Mouse (Mus musculus) kidney, postnatal 0 days (tissue): ENCODE results near the gene Napb. TPM values are rescaled to one million over a fixed set of nuclear protein-coding genes. Genes with fewer than 3 reads are reported as not detected.

Experiments used
- ATAC-seq: fragments of 200-750 bp; cut with Nextera tagmentation; replicated peaks from 2 replicates; pipeline ENCODE4 v1.8.0; 2017; ENCODE audit warnings: low read depth, moderate number of reproducible peaks, moderate TSS enrichment, moderate library complexity; ENCODE audit not compliant: low FRiP score
- DNase-seq: peaks from one replicate; pipeline ENCODE4 v3.0.0-alpha.2; 2016; ENCODE audit warnings: low spot score
- H3K27ac ChIP-seq: fragments of 300-500 bp; sonication (generic); 2 replicates; pipeline ENCODE4 v1.5.1; 2014; ENCODE audit warnings: mild to moderate bottlenecking
- H3K27me3 ChIP-seq: fragments of 300-500 bp; sonication (generic); 2 replicates; pipeline ENCODE4 v1.6.1; 2014; ENCODE audit warnings: low read length, mixed read lengths; ENCODE audit not compliant: insufficient read depth
- H3K36me3 ChIP-seq: fragments of 300-500 bp; sonication (generic); 2 replicates; pipeline ENCODE4 v1.6.1; 2014; ENCODE audit warnings: low read length, mixed read lengths; ENCODE audit not compliant: insufficient read depth
- H3K4me1 ChIP-seq: fragments of 300-500 bp; sonication (generic); replicated peaks from 2 replicates; pipeline ENCODE4 v1.6.1; 2014; ENCODE audit warnings: antibody characterized with exemption, low read length, mixed read lengths; ENCODE audit not compliant: insufficient read depth
- H3K4me2 ChIP-seq: fragments of 300-500 bp; sonication (generic); 2 replicates; pipeline ENCODE4 v1.6.1; 2014; ENCODE audit warnings: mild to moderate bottlenecking, low read length, moderate library complexity, mixed read lengths
- H3K4me3 ChIP-seq: fragments of 300-500 bp; sonication (generic); replicated peaks from 2 replicates; pipeline ENCODE4 v1.5.1; 2014; ENCODE audit warnings: low read depth, low read length
- H3K9ac ChIP-seq: fragments of 300-500 bp; sonication (generic); 2 replicates; pipeline ENCODE4 v1.6.1; 2014; ENCODE audit warnings: low read depth, low read length
- H3K9me3 ChIP-seq: fragments of 300-500 bp; sonication (generic); replicated peaks from 2 replicates; pipeline ENCODE4 v1.6.1; 2016; ENCODE audit warnings: low read length, inconsistent platforms, mixed read lengths
- CTCF ChIP-seq: IDR thresholded peaks from 2 replicates; pipeline ENCODE4 v1.5.1; 2016; ENCODE audit warnings: antibody characterized with exemption, low read depth, mild to moderate bottlenecking, moderate library complexity
- WGBS: fragments of 180-500 bp; shearing (Covaris S2); extraction: QIAGEN DNeasy Blood & Tissue Kit; methylation state at CpG from one replicate; pipeline ENCODE4 v1.1.7; 2014; 5-methylcytosine and 5-hydroxymethylcytosine counted together
- polyA plus RNA-seq: library from polyadenylated mRNA; unstranded; fragments of >200 nt; fragmentation: Nextera tagmentation; extraction: Ambion mirVana; gene quantifications from 2 replicates; pipeline ENCODE4 v1.2.1, GENCODE M21; 2015

Gene Napb
- polyA plus RNA-seq, 1 experiment from 2014 or later, result 1.4 TPM

DNA sequence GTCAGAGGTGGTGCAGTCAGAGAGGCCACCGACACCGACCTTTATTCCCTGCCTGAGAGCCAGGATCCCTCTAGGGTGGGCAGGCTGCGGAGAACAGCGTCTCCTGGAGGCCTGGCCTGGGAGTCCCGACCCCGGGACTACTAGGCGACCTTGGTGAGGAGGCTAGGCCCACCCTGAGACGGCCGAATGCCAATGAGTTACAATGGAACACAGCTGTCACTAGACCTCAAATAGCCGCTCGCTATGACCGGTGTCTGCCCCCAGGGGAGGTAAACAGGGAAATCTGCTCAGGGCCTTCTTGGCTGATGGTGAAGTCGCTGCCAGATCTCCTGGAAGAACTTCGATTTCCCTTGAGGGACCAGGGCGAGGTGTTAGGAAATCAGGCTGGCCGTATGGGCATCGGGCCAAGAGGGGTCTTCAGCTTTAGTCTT is 50.8 kb downstream of the Napb start:
- H3K36me3 ChIP-seq, result peaks cover 12% of the 10 kb centered on the region; the same call in 1 of the 2 replicates
- H3K4me2 ChIP-seq, result peak overlapping the region; percentile 82
- ATAC-seq, result peak; percentile 60
- peaks cover 26% of the 10 kb centered on the region for H3K4me1 ChIP-seq
- DNase-seq, result peak; percentile 67
- WGBS, result 8% methylated on average over 17 of the region's 17 CpGs
- peak overlapping the region; percentile 63 for H3K4me3 ChIP-seq
- peak overlapping the region; percentile 89 for H3K27ac ChIP-seq
- peak overlapping the region; percentile 82 for H3K9ac ChIP-seq
- no peaks in the 10 kb centered on the region for H3K9me3 ChIP-seq
- no peaks in the 10 kb centered on the region for H3K27me3 ChIP-seq
- peak; percentile 58 for TF ChIP-seq CTCF

DNA sequence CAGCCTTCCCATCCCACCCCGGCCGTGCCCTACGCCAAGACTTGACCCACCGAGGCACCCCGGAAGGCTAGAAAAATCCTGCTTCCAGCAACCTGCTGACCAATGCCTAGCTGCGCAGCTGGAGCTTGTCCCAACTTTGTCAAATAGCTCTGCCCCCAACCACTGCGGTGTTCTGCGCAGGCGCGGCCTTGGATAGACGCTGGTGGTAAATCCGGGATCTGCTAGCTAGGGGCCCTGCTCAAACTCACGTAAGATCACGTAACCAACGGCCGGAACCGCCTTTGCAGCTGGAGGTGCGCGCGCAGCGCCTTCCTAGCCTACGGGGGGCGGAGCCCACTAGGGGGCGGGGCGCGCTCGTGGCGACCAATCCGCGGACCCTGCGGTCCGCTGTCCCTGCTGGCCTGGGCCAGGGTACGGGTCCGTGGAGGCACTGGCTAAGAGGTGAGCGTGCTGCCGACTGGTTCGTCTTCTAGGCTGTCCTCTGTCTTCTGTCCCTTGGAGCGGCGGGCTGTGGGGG is 51.4 kb downstream of the Napb start, which contains the start of gene Gzf1:
Gzf1 (plus strand) TSS at position 249 of the 517 bp plus-strand sequence.
- no peaks in the 10 kb centered on the region for H3K9me3 ChIP-seq
- H3K4me2 ChIP-seq, result peak within 1 kb of the TSS; percentile 82
- DNase-seq (peak; percentile 100), ATAC-seq (peak; percentile 94)
- peak within 1 kb of the TSS; percentile 82 for H3K9ac ChIP-seq
- no peaks in the 10 kb centered on the region for H3K27me3 ChIP-seq
- TF ChIP-seq CTCF, result no peak; the same call in none of the 2 replicates
- peaks cover 26% of the 10 kb centered on the region for H3K4me1 ChIP-seq
- H3K36me3 ChIP-seq, result peaks cover 13% of the 10 kb centered on the region; the same call in 1 of the 2 replicates
- H3K27ac ChIP-seq, result peak within 1 kb of the TSS; percentile 91
- H3K4me3 ChIP-seq, result peak within 1 kb of the TSS; percentile 63
- WGBS, result under 1% methylated on average over 39 of the region's 39 CpGs

DNA sequence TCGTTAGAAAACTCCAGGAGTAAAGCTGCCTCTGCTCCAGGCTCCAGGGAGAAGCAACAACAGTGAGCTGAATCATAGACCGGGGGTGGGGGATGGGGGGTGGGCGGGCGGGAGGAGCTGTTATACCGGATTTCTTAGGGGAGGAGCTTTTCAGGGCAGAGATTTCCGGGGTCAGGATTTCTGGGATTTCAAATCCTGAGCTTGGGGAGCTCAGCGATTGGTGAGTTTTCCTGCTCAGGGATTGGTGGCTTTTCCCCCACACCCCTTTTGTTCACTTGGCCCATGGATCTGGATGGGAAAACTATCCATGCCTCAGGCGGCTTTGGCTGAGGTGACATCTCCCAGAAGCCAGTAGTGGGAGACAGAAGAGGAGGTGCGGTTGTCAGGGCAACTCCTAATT is 52.9 kb downstream of the Napb start:
- H3K4me1 ChIP-seq, result peaks cover 26% of the 10 kb centered on the region
- H3K4me2 ChIP-seq, result peak overlapping the region; percentile 61
- no peaks in the 10 kb centered on the region for H3K27me3 ChIP-seq
- ATAC-seq (peak; percentile 44), DNase-seq (peak; percentile 95)
- H3K36me3 ChIP-seq, result peaks cover 5% of the 10 kb centered on the region; the same call in 1 of the 2 replicates
- 0 out of 2 replicates have a peak overlapping the region, but pooled peaks have one; percentile 35 for H3K9ac ChIP-seq
- WGBS, result 6% methylated on average over 9 of the region's 9 CpGs
- peak overlapping the region; percentile 91 for H3K27ac ChIP-seq
- no peaks in the 10 kb centered on the region for H3K9me3 ChIP-seq
- H3K4me3 ChIP-seq, result no peak overlapping the region; the same call in 1 of the 2 replicates
- TF ChIP-seq CTCF, result no peak

DNA sequence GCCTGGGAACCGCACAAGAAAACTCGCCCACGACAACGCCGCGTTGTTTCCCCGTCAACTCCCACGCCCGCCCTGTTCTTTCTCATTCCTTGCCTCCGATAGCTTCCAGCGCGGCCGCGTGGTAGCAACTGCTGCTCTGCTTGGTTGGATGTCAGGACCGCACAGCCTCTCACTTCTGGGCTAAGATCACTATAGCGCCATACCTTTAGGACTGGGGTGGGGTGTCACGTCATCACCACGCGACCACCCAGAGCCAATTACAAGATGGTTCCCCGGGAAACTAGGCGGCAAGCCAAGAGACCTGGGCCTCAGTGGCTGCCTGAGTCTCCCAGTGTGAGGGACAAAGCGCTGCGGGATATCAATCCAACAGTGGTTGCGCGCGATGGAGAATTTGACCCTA is 54.5 kb downstream of the Napb start:
- Histone ChIP-seq H3K4me3 (peak overlapping the region; percentile 37), H3K9ac (peak overlapping the region; percentile 55), H3K27ac (peak overlapping the region; percentile 74), H3K4me2 (peak overlapping the region; percentile 61), H3K27me3 (no peaks in the 10 kb centered on the region), H3K36me3 (peaks cover 5% of the 10 kb centered on the region; the same call in 1 of the 2 replicates), H3K4me1 (peaks cover 32% of the 10 kb centered on the region), H3K9me3 (no peaks in the 10 kb centered on the region)
- TF ChIP-seq CTCF, result no peak
- ATAC-seq, result peak; percentile 16; the same call in 1 of the 2 replicates
- WGBS, result 12% methylated on average over 26 of the region's 26 CpGs
- peak; percentile 86 for DNase-seq

DNA sequence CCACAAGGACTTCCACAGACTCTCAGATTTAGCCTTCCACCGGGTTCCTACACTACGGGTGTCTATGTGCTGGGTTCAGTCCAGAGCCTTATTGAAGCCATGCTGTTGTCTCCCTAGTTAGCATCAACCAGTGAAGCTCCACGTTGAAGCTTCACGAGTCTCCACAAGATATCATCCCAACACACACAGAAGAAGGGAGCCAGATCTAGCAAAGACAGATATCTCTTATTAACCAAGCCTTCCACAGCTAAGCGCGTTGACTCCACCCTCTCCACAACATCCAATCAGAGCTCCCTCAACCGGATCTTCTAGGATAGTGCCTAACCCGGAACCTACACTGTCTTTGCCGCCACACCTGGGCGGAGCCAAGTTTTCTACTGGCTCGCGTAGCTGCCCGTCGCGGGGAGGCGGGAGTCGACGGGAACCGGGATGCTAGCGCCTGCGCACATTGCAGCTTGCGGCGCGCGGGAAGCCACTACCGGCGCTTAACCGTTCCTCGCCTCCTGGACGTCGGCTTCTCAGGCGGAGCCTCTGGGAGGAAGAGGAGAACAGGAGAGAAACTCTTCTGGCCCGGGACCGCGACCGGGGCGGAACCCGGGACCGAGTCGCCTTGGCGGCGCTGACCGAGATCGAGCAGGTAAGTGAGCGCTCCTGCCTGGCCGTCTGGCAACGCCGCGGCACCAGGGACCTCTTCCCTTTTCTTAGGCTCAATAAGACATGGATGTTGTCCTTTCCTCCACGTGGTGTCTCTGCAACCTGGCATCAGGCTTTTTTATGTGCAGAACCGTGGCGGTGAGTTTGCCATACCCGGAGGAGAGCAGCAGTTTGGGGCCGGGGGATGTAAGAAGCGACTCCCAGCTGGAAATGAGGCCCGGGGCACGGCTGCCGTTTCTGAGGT is 59.8 kb downstream of the Napb start, which contains the start of gene Nxt1:
Nxt1 (plus strand) TSS at position 403 of the 898 bp plus-strand sequence.
- Histone ChIP-seq H3K36me3 (peaks cover 5% of the 10 kb centered on the region; the same call in 1 of the 2 replicates), H3K4me1 (0 out of 2 replicates have a peak, but pooled peaks cover 6% of the 10 kb centered on the region), H3K27ac (peak within 1 kb of the TSS; percentile 82), H3K27me3 (no peaks in the 10 kb centered on the region), H3K9me3 (no peaks in the 10 kb centered on the region), H3K4me3 (peak within 1 kb of the TSS; percentile 86), H3K4me2 (peak within 1 kb of the TSS; percentile 85), H3K9ac (peak within 1 kb of the TSS; percentile 75)
- ATAC-seq (peak; percentile 100), DNase-seq (peak; percentile 99)
- peak; percentile 2; the same call in 1 of the 2 replicates for TF ChIP-seq CTCF
- WGBS, result 1% methylated on average over 58 of the region's 58 CpGs

DNA sequence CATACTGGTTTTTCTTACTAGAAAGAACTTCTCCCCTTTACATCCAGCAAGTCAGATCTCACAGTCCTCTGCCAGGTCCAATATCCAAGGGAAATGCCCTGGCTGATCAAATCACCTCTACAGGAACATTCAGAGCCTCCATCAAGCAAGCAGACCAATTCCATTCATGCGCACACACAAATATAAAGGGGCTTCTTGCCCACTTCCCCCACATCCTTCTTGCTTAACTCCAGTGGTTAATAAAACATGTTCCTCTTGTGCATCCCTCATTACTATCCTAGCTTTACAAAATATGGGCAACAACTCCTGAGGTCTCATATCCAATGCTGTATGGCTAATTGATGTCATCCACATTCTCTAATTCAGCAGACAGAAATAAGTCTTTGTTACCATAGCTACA is 68.8 kb downstream of the Napb start:
- no peak for DNase-seq
- Histone ChIP-seq H3K4me2 (no peak overlapping the region), H3K36me3 (no peaks in the 10 kb centered on the region), H3K27me3 (no peaks in the 10 kb centered on the region), H3K4me3 (no peak overlapping the region), H3K9ac (no peak overlapping the region), H3K4me1 (no peaks in the 10 kb centered on the region), H3K9me3 (no peaks in the 10 kb centered on the region), H3K27ac (no peak overlapping the region)
- 97% methylated on average over 1 of the region's 1 CpGs for WGBS
- TF ChIP-seq CTCF, result no peak
- ATAC-seq, result no peak
